Comparison of ENCODE assay signal across 19 mouse cellular contexts in genomic region chr1:88717736-88718135, GRCm38 (mm10).
"Had no signal": no experiment of that assay in that cellular context is flagged by ENCODE, and none has a peak within 500 bp of the region (broad histone marks: within the 10 kb centered on the region; RNA-seq: fewer than 3 reads in every experiment).

No protein-coding gene starts in this region.

- H3K27ac ChIP-seq: kidney, embryonic 15.5 days; limb, embryonic 12.5 days; limb, embryonic 15.5 days; liver, embryonic 14.5 days; macrophage; stomach, postnatal 0 days had no signal

- DNase-seq: kidney, adult 11 months; kidney, adult 8-10 months; kidney, postnatal 10 days; kidney, postnatal 36 days; left cerebral cortex, postnatal 4 days; liver, postnatal 0 days; lung, embryonic 14.5 days; thymus, adult 2 months; thymus, postnatal 14 days; thymus, postnatal 4 days had no signal

- ATAC-seq: liver, postnatal 0 days; lung, postnatal 0 days had no signal

- H3K4me3 ChIP-seq: kidney, embryonic 15.5 days; limb, embryonic 12.5 days; limb, embryonic 15.5 days; myocyte had no signal

- H3K9me3 ChIP-seq: kidney, embryonic 15.5 days; limb, embryonic 12.5 days; limb, embryonic 15.5 days had no signal

- H3K4me1 ChIP-seq: kidney, embryonic 15.5 days; limb, embryonic 15.5 days had no signal

- H3K4me2 ChIP-seq: kidney, embryonic 15.5 days; limb, embryonic 12.5 days; limb, embryonic 15.5 days; liver, embryonic 11.5 days; lung, embryonic 14.5 days had no signal

- H3K27me3 ChIP-seq: kidney, embryonic 15.5 days; limb, embryonic 15.5 days had no signal

- H3K36me3 ChIP-seq: kidney, embryonic 15.5 days; limb, embryonic 12.5 days; limb, embryonic 15.5 days had no signal

- H3K9ac ChIP-seq: kidney, embryonic 15.5 days; limb, embryonic 12.5 days; limb, embryonic 15.5 days; liver, embryonic 14.5 days; liver, postnatal 0 days; lung, embryonic 14.5 days had no signal
